Mouse (Mus musculus) cortical plate, adult 2 months (tissue): ENCODE results near the gene Gfod1. TPM values are rescaled to one million over a fixed set of nuclear protein-coding genes. Genes with fewer than 3 reads are reported as not detected.
A peak's percentile ranks its signal among the peaks of the same experiment; 100 is the strongest.

Source experiments
- H3K27ac ChIP-seq: fragments of 200-500 bp; 2 replicates; pipeline ENCODE4 v1.5.1; 2012; ENCODE audit warnings: low read length, control low read depth, inconsistent platforms; ENCODE audit not compliant: insufficient read depth
- H3K4me1 ChIP-seq: fragments of 200-500 bp; 2 replicates; pipeline ENCODE4 v1.6.1; 2011; ENCODE audit warnings: low read length; ENCODE audit not compliant: control insufficient read depth, insufficient read depth
- H3K4me3 ChIP-seq: fragments of 200-500 bp; 2 replicates; pipeline ENCODE4 v1.5.1; 2011; ENCODE audit warnings: mild to moderate bottlenecking, low read length, control low read depth; ENCODE audit not compliant: insufficient read depth
- CTCF ChIP-seq: fragments of 200-500 bp; IDR thresholded peaks from 2 replicates; pipeline ENCODE4 v1.5.1; 2011; ENCODE audit warnings: mild to moderate bottlenecking, control low read depth, low read length; ENCODE audit not compliant: insufficient read depth; ENCODE audit errors: extremely low read depth
- POLR2A ChIP-seq: fragments of 200-500 bp; IDR thresholded peaks from 2 replicates; pipeline ENCODE4 v1.6.1; 2011; ENCODE audit warnings: mild to moderate bottlenecking, low read length, control low read depth; ENCODE audit not compliant: insufficient read depth; ENCODE audit errors: extremely low read depth
- polyA plus RNA-seq: library from polyadenylated mRNA; depleted of rRNA; stranded (reverse); fragments of >200 nt; gene quantifications from 2 replicates; pipeline ENCODE4 v1.2.3, GENCODE M21; 2012

Gfod1 gene
- polyA plus RNA-seq, 1 experiment = 39.7 TPM

GRCm38 (mm10) chr13:43230238-43230637 is 73.7 kb downstream of the Gfod1 start:
- H3K4me3 ChIP-seq = no peak overlapping the region
- peaks cover 26% of the 10 kb centered on the region for H3K4me1 ChIP-seq
- no peak for TF ChIP-seq POLR2A
- TF ChIP-seq CTCF = no peak
- peak overlapping the region; percentile 95 for H3K27ac ChIP-seq

- H3K27ac ChIP-seq = peak overlapping the region; percentile 73
- no peak overlapping the region for H3K4me3 ChIP-seq
- TF ChIP-seq CTCF (no peak), POLR2A (no peak)
- peaks cover 25% of the 10 kb centered on the region for H3K4me1 ChIP-seq
Observed at GRCm38 (mm10) chr13:43229767-43230166, 74.2 kb downstream of the Gfod1 start.

GRCm38 (mm10) chr13:43228141-43228540 is 75.8 kb downstream of the Gfod1 start:
- H3K27ac ChIP-seq = no peak overlapping the region
- peaks cover 25% of the 10 kb centered on the region for H3K4me1 ChIP-seq
- TF ChIP-seq CTCF (no peak), POLR2A (no peak)
- H3K4me3 ChIP-seq = no peak overlapping the region

- Histone ChIP-seq H3K27ac (no peak overlapping the region), H3K4me3 (no peak overlapping the region), H3K4me1 (peaks cover 15% of the 10 kb centered on the region)
- no peak for TF ChIP-seq CTCF
- TF ChIP-seq POLR2A = no peak
Observed at GRCm38 (mm10) chr13:43226041-43226440, 77.9 kb downstream of the Gfod1 start.

- no peak overlapping the region for H3K27ac ChIP-seq
Observed at GRCm38 (mm10) chr13:43225161-43225560, 78.8 kb downstream of the Gfod1 start.

GRCm38 (mm10) chr13:43222084-43222483 is 81.9 kb downstream of the Gfod1 start:
- H3K4me1 ChIP-seq = peaks cover 13% of the 10 kb centered on the region; the same call in 1 of the 2 replicates
- no peak overlapping the region for H3K27ac ChIP-seq
- H3K4me3 ChIP-seq = no peak overlapping the region
- TF ChIP-seq POLR2A (no peak), CTCF (no peak)

More at GRCm38 (mm10) chr13:43225161-43225560, 78.8 kb downstream of the Gfod1 start:
- TF ChIP-seq POLR2A (no peak), CTCF (no peak)
- Histone ChIP-seq H3K4me3 (no peak overlapping the region), H3K4me1 (peaks cover 11% of the 10 kb centered on the region)

- TF ChIP-seq CTCF (no peak), POLR2A (no peak)
Observed at GRCm38 (mm10) chr13:43221290-43221689, 82.7 kb downstream of the Gfod1 start.

GRCm38 (mm10) chr13:43220635-43221034 is 83.3 kb downstream of the Gfod1 start:
- H3K27ac ChIP-seq = no peak overlapping the region
- no peak overlapping the region for H3K4me3 ChIP-seq
- TF ChIP-seq POLR2A (no peak), CTCF (no peak)
- peaks cover 15% of the 10 kb centered on the region for H3K4me1 ChIP-seq

More at GRCm38 (mm10) chr13:43221290-43221689, 82.7 kb downstream of the Gfod1 start:
- Histone ChIP-seq H3K27ac (no peak overlapping the region), H3K4me1 (peaks cover 13% of the 10 kb centered on the region), H3K4me3 (no peak overlapping the region)

- H3K27ac ChIP-seq = peak overlapping the region; percentile 22; the same call in 1 of the 2 replicates
- H3K4me1 ChIP-seq = peaks cover 17% of the 10 kb centered on the region
- TF ChIP-seq CTCF (no peak), POLR2A (no peak)
- no peak overlapping the region for H3K4me3 ChIP-seq
Observed at GRCm38 (mm10) chr13:43218764-43219163, 85.2 kb downstream of the Gfod1 start.

GRCm38 (mm10) chr13:43218284-43218683 is 85.7 kb downstream of the Gfod1 start:
- no peak for TF ChIP-seq POLR2A
- TF ChIP-seq CTCF = no peak
- Histone ChIP-seq H3K4me3 (no peak overlapping the region), H3K4me1 (peaks cover 19% of the 10 kb centered on the region), H3K27ac (peak overlapping the region; percentile 22)
